Mouse (Mus musculus) lung, postnatal 0 days (tissue): ENCODE data around the gene Tssc4.

Experiments used
- CTCF ChIP-seq: IDR thresholded peaks from 2 replicates; pipeline ENCODE4 v1.5.1; 2016; ENCODE audit warnings: antibody characterized with exemption, mild to moderate bottlenecking
- EP300 ChIP-seq: IDR thresholded peaks from 2 replicates; pipeline ENCODE4 v1.6.1; 2016; ENCODE audit warnings: antibody characterized with exemption, mild to moderate bottlenecking, control low read depth

DNA sequence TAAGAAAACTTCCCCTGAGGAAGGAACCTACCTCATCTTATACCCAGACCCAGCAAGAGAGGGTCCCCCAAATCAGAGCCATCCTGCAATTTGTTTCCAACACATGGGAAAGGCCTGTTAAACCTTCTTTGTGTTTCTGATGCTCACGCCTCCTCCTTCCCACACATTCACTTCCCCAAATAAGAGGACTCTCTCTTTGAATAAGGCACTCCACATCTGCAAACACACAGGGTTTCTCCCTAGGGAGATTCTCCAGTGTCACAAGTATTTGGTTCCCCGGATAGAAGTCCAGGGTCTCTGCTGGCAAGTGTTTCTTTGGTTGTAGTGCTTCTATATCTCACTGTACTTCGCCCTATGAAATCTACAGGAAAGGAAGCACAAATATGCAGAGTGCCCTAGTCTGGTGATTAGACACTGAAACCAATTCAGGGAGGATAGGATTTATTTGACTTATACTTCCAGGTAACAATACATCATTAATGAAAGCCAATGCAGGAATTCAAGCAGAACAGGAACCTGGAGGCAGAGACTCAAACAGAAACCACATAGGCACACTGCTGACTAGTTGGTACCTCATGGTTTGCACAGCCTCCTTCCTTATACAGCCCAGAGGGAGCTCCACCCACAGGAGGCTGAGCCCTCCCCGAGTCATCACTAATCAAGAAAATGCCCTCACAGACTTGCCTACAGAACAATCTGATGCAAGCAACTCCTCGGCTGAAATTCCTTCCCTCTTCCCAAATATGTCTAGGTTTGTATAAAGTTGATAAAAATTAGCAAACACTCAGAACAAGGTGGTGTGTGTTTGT, 47.5 kb upstream of the Tssc4 start:
- no peak for TF ChIP-seq CTCF
- TF ChIP-seq EP300, result no peak
